Mouse (Mus musculus) heart, postnatal 0 days (tissue): Measurements from ENCODE around the gene Grn. TPM values are rescaled to one million over a fixed set of nuclear protein-coding genes. Genes with fewer than 3 reads are reported as not detected.

Source experiments
- ATAC-seq: fragments of 200-750 bp; cut with Nextera tagmentation; 2 replicates; pipeline ENCODE4 v1.8.0; 2017; ENCODE audit warnings: low read depth, moderate number of reproducible peaks, moderate library complexity; ENCODE audit not compliant: insufficient read depth
- DNase-seq: peaks from one replicate; pipeline ENCODE4 v3.0.0-alpha.2; 2016; ENCODE audit warnings: low spot score
- H3K27ac ChIP-seq: fragments of 300-500 bp; sonication (generic); 2 replicates; pipeline ENCODE4 v1.5.1; 2014; ENCODE audit warnings: low read depth, mild to moderate bottlenecking
- H3K27me3 ChIP-seq: fragments of 300-500 bp; sonication (generic); 2 replicates; pipeline ENCODE4 v1.6.1; 2014; ENCODE audit warnings: low read length, mixed read lengths; ENCODE audit not compliant: control insufficient read depth, insufficient read depth
- H3K36me3 ChIP-seq: fragments of 300-500 bp; sonication (generic); replicated peaks from 2 replicates; pipeline ENCODE4 v1.6.1; 2014; ENCODE audit warnings: low read length, mixed read lengths; ENCODE audit not compliant: control insufficient read depth, insufficient read depth
- H3K4me1 ChIP-seq: fragments of 300-500 bp; sonication (generic); 2 replicates; pipeline ENCODE4 v1.6.1; 2014; ENCODE audit warnings: antibody characterized with exemption; ENCODE audit not compliant: control insufficient read depth, insufficient read depth
- H3K4me2 ChIP-seq: fragments of 300-500 bp; sonication (generic); 2 replicates; pipeline ENCODE4 v1.6.1; 2014; ENCODE audit warnings: low read depth, mild to moderate bottlenecking, low read length, moderate library complexity
- H3K4me3 ChIP-seq: fragments of 300-500 bp; sonication (generic); 2 replicates; pipeline ENCODE4 v1.5.1; 2014; ENCODE audit warnings: low read depth, low read length
- H3K9ac ChIP-seq: fragments of 300-500 bp; sonication (generic); replicated peaks from 2 replicates; pipeline ENCODE4 v1.6.1; 2014; ENCODE audit warnings: low read depth, low read length, mixed read lengths
- H3K9me3 ChIP-seq: fragments of 300-500 bp; sonication (generic); replicated peaks from 2 replicates; pipeline ENCODE4 v1.6.1; 2016; ENCODE audit warnings: low read length; ENCODE audit not compliant: control insufficient read depth
- CTCF ChIP-seq: IDR thresholded peaks from 2 replicates; pipeline ENCODE4 v1.5.1; 2016; ENCODE audit warnings: antibody characterized with exemption, control low read depth, low read depth
- EP300 ChIP-seq: IDR thresholded peaks from 2 replicates; pipeline ENCODE4 v1.6.1; 2016; ENCODE audit warnings: antibody characterized with exemption, low read depth
- WGBS: fragments of 180-500 bp; shearing (Covaris S2); extraction: QIAGEN DNeasy Blood & Tissue Kit; methylation state at CpG from one replicate; pipeline ENCODE4 v1.1.7; 2014; 5-methylcytosine and 5-hydroxymethylcytosine counted together
- polyA plus RNA-seq: library from polyadenylated mRNA; unstranded; fragments of >200 nt; fragmentation: Nextera tagmentation; extraction: Ambion mirVana; gene quantifications from 2 replicates; pipeline ENCODE4 v1.2.1, GENCODE M21; 2015
- total RNA-seq: library from RNA; depleted of rRNA; stranded (reverse); fragments of >200 nt; gene quantifications from 2 replicates; pipeline ENCODE4 v1.2.3, GENCODE M21; 2014; ENCODE audit warnings: low replicate concordance

Grn gene
- total and polyA plus RNA-seq, 2 experiments from 2014 or later, result 134 to 176 TPM

- 79% methylated on average over 3 of the region's 3 CpGs for WGBS
- no peak overlapping the region for H3K4me3 ChIP-seq
- H3K4me1 ChIP-seq, result peaks cover 32% of the 10 kb centered on the region
- DNase-seq, result no peak
- H3K9me3 ChIP-seq, result no peaks in the 10 kb centered on the region
- no peak overlapping the region for H3K9ac ChIP-seq
- no peak overlapping the region for H3K27ac ChIP-seq
- H3K4me2 ChIP-seq, result no peak overlapping the region
- peaks cover 23% of the 10 kb centered on the region for H3K36me3 ChIP-seq
- ATAC-seq, result no peak
- no peaks in the 10 kb centered on the region for H3K27me3 ChIP-seq
- no peak for TF ChIP-seq EP300
- peak; percentile 12; the same call in 1 of the 2 replicates for TF ChIP-seq CTCF
Observed at GRCm38 (mm10) chr11:102441434-102441833, 11.3 kb downstream of the Grn start.

GRCm38 (mm10) chr11:102442089-102442488, 12.0 kb downstream of the Grn start:
- Histone ChIP-seq H3K27me3 (no peaks in the 10 kb centered on the region), H3K4me1 (peaks cover 33% of the 10 kb centered on the region), H3K9ac (no peak overlapping the region), H3K4me3 (no peak overlapping the region), H3K27ac (peak overlapping the region; percentile 40; the same call in 1 of the 2 replicates), H3K4me2 (no peak overlapping the region), H3K9me3 (no peaks in the 10 kb centered on the region), H3K36me3 (peaks cover 22% of the 10 kb centered on the region)
- DNase-seq (no peak), ATAC-seq (no peak)
- TF ChIP-seq EP300, result no peak
- TF ChIP-seq CTCF, result no peak
- 80% methylated on average over 6 of the region's 6 CpGs for WGBS

- H3K9me3 ChIP-seq, result no peaks in the 10 kb centered on the region
- H3K36me3 ChIP-seq, result peaks cover 22% of the 10 kb centered on the region
- H3K9ac ChIP-seq, result no peak overlapping the region; the same call in 1 of the 2 replicates
- H3K27ac ChIP-seq, result no peak overlapping the region
- H3K27me3 ChIP-seq, result 0 out of 2 replicates have a peak, but pooled peaks cover 7% of the 10 kb centered on the region
- TF ChIP-seq EP300 (no peak), CTCF (no peak)
- no peak overlapping the region for H3K4me3 ChIP-seq
- H3K4me2 ChIP-seq, result no peak overlapping the region
- 33% methylated on average over 12 of the region's 12 CpGs for WGBS
- DNase-seq (no peak), ATAC-seq (no peak)
- H3K4me1 ChIP-seq, result peaks cover 40% of the 10 kb centered on the region
Observed at GRCm38 (mm10) chr11:102443740-102444139, 13.6 kb downstream of the Grn start.

GRCm38 (mm10) chr11:102444321-102444720, 14.2 kb downstream of the Grn start:
- Histone ChIP-seq H3K4me2 (no peak overlapping the region), H3K9me3 (no peaks in the 10 kb centered on the region), H3K27ac (no peak overlapping the region), H3K9ac (no peak overlapping the region), H3K36me3 (peaks cover 16% of the 10 kb centered on the region), H3K4me1 (peaks cover 40% of the 10 kb centered on the region), H3K27me3 (0 out of 2 replicates have a peak, but pooled peaks cover 7% of the 10 kb centered on the region), H3K4me3 (no peak overlapping the region)
- no peak for TF ChIP-seq EP300
- no peak for TF ChIP-seq CTCF
- ATAC-seq (no peak), DNase-seq (no peak)
- WGBS, result 59% methylated on average over 3 of the region's 3 CpGs

- DNase-seq, result no peak
- WGBS, result 15% methylated on average over 6 of the region's 6 CpGs
- H3K27me3 ChIP-seq, result 0 out of 2 replicates have a peak, but pooled peaks cover 7% of the 10 kb centered on the region
- ATAC-seq, result no peak
- no peak overlapping the region for H3K9ac ChIP-seq
- no peak overlapping the region for H3K4me3 ChIP-seq
- H3K9me3 ChIP-seq, result no peaks in the 10 kb centered on the region
- peaks cover 40% of the 10 kb centered on the region for H3K4me1 ChIP-seq
- no peak for TF ChIP-seq EP300
- no peak for TF ChIP-seq CTCF
- peak overlapping the region; percentile 91; the same call in 1 of the 2 replicates for H3K4me2 ChIP-seq
- no peak overlapping the region for H3K27ac ChIP-seq
- peaks cover 12% of the 10 kb centered on the region for H3K36me3 ChIP-seq
Observed at GRCm38 (mm10) chr11:102444781-102445180, 14.7 kb downstream of the Grn start.

GRCm38 (mm10) chr11:102445264-102445890, 15.3 kb downstream of the Grn start:
- ATAC-seq, result peak; percentile 21
- 23% methylated on average over 10 of the region's 10 CpGs for WGBS

More at GRCm38 (mm10) chr11:102445264-102445890, 15.3 kb downstream of the Grn start:
- no peak overlapping the region for H3K9ac ChIP-seq
- 0 out of 2 replicates have a peak, but pooled peaks cover 7% of the 10 kb centered on the region for H3K27me3 ChIP-seq
- no peak overlapping the region for H3K4me3 ChIP-seq
- no peaks in the 10 kb centered on the region for H3K9me3 ChIP-seq
- TF ChIP-seq EP300, result no peak
- no peak for TF ChIP-seq CTCF
- peak overlapping the region; percentile 84 for H3K27ac ChIP-seq
- peaks cover 7% of the 10 kb centered on the region; the same call in 1 of the 2 replicates for H3K36me3 ChIP-seq
- H3K4me1 ChIP-seq, result peaks cover 40% of the 10 kb centered on the region
- H3K4me2 ChIP-seq, result peak overlapping the region; percentile 91
- peak; percentile 59 for DNase-seq
